Mouse (Mus musculus) neural tube, embryonic 12.5 days (tissue): ENCODE data around the gene Paqr8. TPM values are rescaled to one million over a fixed set of nuclear protein-coding genes. Genes with fewer than 3 reads are reported as not detected.

Experiments
- ATAC-seq: fragments of 200-750 bp; cut with Nextera tagmentation; 2 replicates; pipeline ENCODE4 v1.8.0; 2017; ENCODE audit warnings: low read depth, mild to moderate bottlenecking, moderate TSS enrichment, moderate library complexity; ENCODE audit not compliant: low FRiP score
- H3K27ac ChIP-seq: fragments of 300-500 bp; sonication (generic); 2 replicates; pipeline ENCODE4 v1.5.1; 2016
- H3K27me3 ChIP-seq: fragments of 300-500 bp; sonication (generic); replicated peaks from 2 replicates; pipeline ENCODE4 v1.6.1; 2016; ENCODE audit warnings: mild to moderate bottlenecking
- H3K36me3 ChIP-seq: fragments of 300-500 bp; sonication (generic); 2 replicates; pipeline ENCODE4 v1.6.1; 2016; ENCODE audit warnings: mild to moderate bottlenecking
- H3K4me1 ChIP-seq: fragments of 300-500 bp; sonication (generic); 2 replicates; pipeline ENCODE4 v1.6.1; 2016
- H3K4me2 ChIP-seq: fragments of 300-500 bp; sonication (generic); replicated peaks from 2 replicates; pipeline ENCODE4 v1.6.1; 2016; ENCODE audit warnings: mild to moderate bottlenecking
- H3K4me3 ChIP-seq: fragments of 300-500 bp; sonication (generic); 2 replicates; pipeline ENCODE4 v1.5.1; 2016
- H3K9ac ChIP-seq: fragments of 300-500 bp; sonication (generic); 2 replicates; pipeline ENCODE4 v1.6.1; 2016; ENCODE audit warnings: mild to moderate bottlenecking
- H3K9me3 ChIP-seq: fragments of 300-500 bp; sonication (generic); 2 replicates; pipeline ENCODE4 v1.6.1; 2016; ENCODE audit warnings: mild to moderate bottlenecking
- WGBS: fragments of 180-500 bp; shearing (Covaris S2); methylation state at CpG from one replicate; pipeline ENCODE4 v1.1.7; 2016; 5-methylcytosine and 5-hydroxymethylcytosine counted together
- polyA plus RNA-seq: library from polyadenylated mRNA; unstranded; fragments of >200 nt; fragmentation: Nextera tagmentation; extraction: Ambion mirVana; gene quantifications from 2 replicates; pipeline ENCODE4 v1.2.1, GENCODE M21; 2016

Gene Paqr8
- polyA plus RNA-seq, 1 experiment from 2014 or later = 12.1 TPM

GRCm38 (mm10) chr1:20986378-20987056 lies 96.1 kb downstream of the Paqr8 start:
- Histone ChIP-seq H3K4me2 (no peak overlapping the region), H3K9ac (no peak overlapping the region), H3K9me3 (no peaks in the 10 kb centered on the region), H3K36me3 (no peaks in the 10 kb centered on the region), H3K27me3 (no peaks in the 10 kb centered on the region), H3K27ac (no peak overlapping the region), H3K4me1 (no peaks in the 10 kb centered on the region), H3K4me3 (no peak overlapping the region)
- peak; percentile 43; the same call in 1 of the 2 replicates for ATAC-seq
- 55% methylated on average over 10 of the region's 10 CpGs for WGBS

Other genes starting within 250 kb of the Paqr8 start
- not detected in 2 replicates for gene Il17a, start 159.7 kb upstream of the Paqr8 start, polyA plus RNA-seq
- 0.16 TPM in 1 of 2 replicates, not detected in the other for gene Il17f, start 100.0 kb upstream of the Paqr8 start, polyA plus RNA-seq
- gene Mcm3, start 70.3 kb upstream of the Paqr8 start, polyA plus RNA-seq = 76.9 and 90.9 TPM in 2 replicates
- gene Efhc1, start 61.0 kb downstream of the Paqr8 start, polyA plus RNA-seq = 1.4 and 1.5 TPM in 2 replicates
- 3.5 and 3.6 TPM in 2 replicates for gene Tram2, start 188.6 kb downstream of the Paqr8 start, polyA plus RNA-seq